Mouse (Mus musculus) CD4-positive naive resting alpha-beta T cell, adult 57 days (primary cell): Measurements from ENCODE around the gene Abhd17b. TPM values are rescaled to one million over a fixed set of nuclear protein-coding genes. Genes with fewer than 3 reads are reported as not detected.

Experiments used
- total RNA-seq: library from RNA; stranded (reverse); gene quantifications from one replicate; pipeline ENCODE4 v1.2.4, GENCODE M21; 2023

The Abhd17b gene
- 27.7 TPM for total RNA-seq

GRCm38 (mm10) chr19:21653172-21653981 is at the start of gene Abhd17b:
Gene Abhd17b, plus strand, starts transcription at chr19:21653185.

GRCm38 (mm10) chr19:21652285-21653171 is 457 bp upstream of the Abhd17b start, which contains the start of gene 1110059E24Rik:
Gene 1110059E24Rik, minus strand, starts transcription at chr19:21652976.

Other genes starting within 250 kb of the Abhd17b start
- gene Gda, start 179.7 kb upstream of the Abhd17b start, total RNA-seq = 1.9 TPM
- 30.1 TPM for gene 1110059E24Rik, start 209 bp upstream of the Abhd17b start, total RNA-seq
- gene Cemip2, start 125.2 kb downstream of the Abhd17b start, total RNA-seq = 2.6 TPM